Mouse (Mus musculus) stomach, embryonic 16.5 days (tissue): Measurements from ENCODE around the gene Nexn. TPM values are rescaled to one million over a fixed set of nuclear protein-coding genes. Genes with fewer than 3 reads are reported as not detected.

Experiments
- ATAC-seq: fragments of 200-750 bp; cut with Nextera tagmentation; 2 replicates; pipeline ENCODE4 v1.8.0; 2017; ENCODE audit warnings: moderate number of reproducible peaks, moderate TSS enrichment; ENCODE audit not compliant: insufficient read depth, low FRiP score
- H3K27ac ChIP-seq: fragments of 300-500 bp; sonication (generic); 2 replicates; pipeline ENCODE4 v1.5.1; 2014; ENCODE audit warnings: low read length
- H3K27me3 ChIP-seq: fragments of 300-500 bp; sonication (generic); 2 replicates; pipeline ENCODE4 v1.6.1; 2014; ENCODE audit warnings: low read length, control low read depth, mixed read lengths; ENCODE audit not compliant: control insufficient read depth, insufficient read depth
- H3K36me3 ChIP-seq: fragments of 300-500 bp; sonication (generic); 2 replicates; pipeline ENCODE4 v1.6.1; 2014; ENCODE audit warnings: low read length; ENCODE audit not compliant: control insufficient read depth, insufficient read depth
- H3K4me1 ChIP-seq: fragments of 300-500 bp; sonication (generic); 2 replicates; pipeline ENCODE4 v1.6.1; 2014; ENCODE audit warnings: low read length, control low read depth, mixed read lengths; ENCODE audit not compliant: control insufficient read depth, insufficient read depth
- H3K4me2 ChIP-seq: fragments of 300-500 bp; sonication (generic); 2 replicates; pipeline ENCODE4 v1.6.1; 2014; ENCODE audit warnings: low read depth, low read length, mixed read lengths
- H3K4me3 ChIP-seq: fragments of 300-500 bp; sonication (generic); replicated peaks from 2 replicates; pipeline ENCODE4 v1.5.1; 2014; ENCODE audit warnings: mild to moderate bottlenecking, low read length
- H3K9ac ChIP-seq: fragments of 300-500 bp; sonication (generic); 2 replicates; pipeline ENCODE4 v1.6.1; 2014; ENCODE audit warnings: low read length
- H3K9me3 ChIP-seq: fragments of 300-500 bp; sonication (generic); replicated peaks from 2 replicates; pipeline ENCODE4 v1.6.1; 2016; ENCODE audit warnings: low read length, control low read depth; ENCODE audit not compliant: control insufficient read depth
- WGBS: fragments of 180-500 bp; shearing (Covaris S2); extraction: QIAGEN DNeasy Blood & Tissue Kit; methylation state at CpG from one replicate; pipeline ENCODE4 v1.1.7; 2014; 5-methylcytosine and 5-hydroxymethylcytosine counted together
- polyA plus RNA-seq: library from polyadenylated mRNA; unstranded; fragments of >200 nt; fragmentation: Nextera tagmentation; extraction: Ambion mirVana; gene quantifications from 2 replicates; pipeline ENCODE4 v1.2.1, GENCODE M21; 2015

The Nexn gene
- polyA plus RNA-seq, 1 experiment from 2014 or later = 44.9 TPM

GRCm38 (mm10) chr3:152287810-152288209, 21.7 kb upstream of the Nexn start:
- 83% methylated on average over 9 of the region's 9 CpGs for WGBS
- no peak overlapping the region for H3K9ac ChIP-seq
- no peak overlapping the region for H3K4me2 ChIP-seq
- H3K36me3 ChIP-seq = peaks cover 5% of the 10 kb centered on the region; the same call in 1 of the 2 replicates
- H3K4me3 ChIP-seq = no peak overlapping the region
- H3K27me3 ChIP-seq = no peaks in the 10 kb centered on the region
- ATAC-seq = no peak
- H3K27ac ChIP-seq = no peak overlapping the region
- H3K9me3 ChIP-seq = no peaks in the 10 kb centered on the region
- no peaks in the 10 kb centered on the region for H3K4me1 ChIP-seq

GRCm38 (mm10) chr3:152284759-152285158, 18.6 kb upstream of the Nexn start:
- Histone ChIP-seq H3K4me1 (no peaks in the 10 kb centered on the region), H3K4me2 (no peak overlapping the region), H3K27me3 (no peaks in the 10 kb centered on the region), H3K4me3 (no peak overlapping the region), H3K27ac (no peak overlapping the region), H3K9me3 (no peaks in the 10 kb centered on the region), H3K36me3 (peaks cover 5% of the 10 kb centered on the region; the same call in 1 of the 2 replicates), H3K9ac (no peak overlapping the region)
- ATAC-seq = no peak
- 88% methylated on average over 5 of the region's 5 CpGs for WGBS

- Histone ChIP-seq H3K9ac (no peak overlapping the region), H3K4me1 (no peaks in the 10 kb centered on the region), H3K36me3 (peaks cover 5% of the 10 kb centered on the region; the same call in 1 of the 2 replicates), H3K27ac (no peak overlapping the region), H3K4me2 (no peak overlapping the region), H3K4me3 (no peak overlapping the region), H3K9me3 (no peaks in the 10 kb centered on the region), H3K27me3 (no peaks in the 10 kb centered on the region)
- ATAC-seq = no peak
- WGBS = 96% methylated on average over 1 of the region's 1 CpGs
Measured at GRCm38 (mm10) chr3:152284306-152284705, 18.2 kb upstream of the Nexn start.

- H3K4me3 ChIP-seq = no peak overlapping the region
- no peak overlapping the region for H3K4me2 ChIP-seq
- no peaks in the 10 kb centered on the region for H3K27me3 ChIP-seq
- no peak overlapping the region for H3K9ac ChIP-seq
- no peak overlapping the region for H3K27ac ChIP-seq
- WGBS = 28% methylated on average over 3 of the region's 3 CpGs
- H3K36me3 ChIP-seq = peaks cover 5% of the 10 kb centered on the region; the same call in 1 of the 2 replicates
- no peaks in the 10 kb centered on the region for H3K4me1 ChIP-seq
- ATAC-seq = no peak
- H3K9me3 ChIP-seq = no peaks in the 10 kb centered on the region
Measured at GRCm38 (mm10) chr3:152282126-152282525, 16.0 kb upstream of the Nexn start.

GRCm38 (mm10) chr3:152278431-152278830, 12.3 kb upstream of the Nexn start:
- no peak overlapping the region for H3K4me2 ChIP-seq
- no peaks in the 10 kb centered on the region for H3K9me3 ChIP-seq
- ATAC-seq = no peak
- H3K4me3 ChIP-seq = no peak overlapping the region
- no peaks in the 10 kb centered on the region for H3K4me1 ChIP-seq
- peaks cover 2% of the 10 kb centered on the region; the same call in 1 of the 2 replicates for H3K36me3 ChIP-seq
- H3K9ac ChIP-seq = no peak overlapping the region
- H3K27ac ChIP-seq = no peak overlapping the region
- 52% methylated on average over 2 of the region's 2 CpGs for WGBS
- no peaks in the 10 kb centered on the region for H3K27me3 ChIP-seq

GRCm38 (mm10) chr3:152277912-152278311, 11.8 kb upstream of the Nexn start:
- no peak for ATAC-seq
- no peak overlapping the region for H3K27ac ChIP-seq
- WGBS = 81% methylated on average over 2 of the region's 2 CpGs

GRCm38 (mm10) chr3:152276935-152277334, 10.8 kb upstream of the Nexn start:
- Histone ChIP-seq H3K9ac (no peak overlapping the region), H3K36me3 (no peaks in the 10 kb centered on the region), H3K4me2 (no peak overlapping the region), H3K9me3 (no peaks in the 10 kb centered on the region), H3K4me1 (no peaks in the 10 kb centered on the region), H3K27ac (no peak overlapping the region), H3K27me3 (no peaks in the 10 kb centered on the region), H3K4me3 (no peak overlapping the region)
- ATAC-seq = no peak
- WGBS = 97% methylated on average over 3 of the region's 3 CpGs

More at GRCm38 (mm10) chr3:152277912-152278311, 11.8 kb upstream of the Nexn start:
- Histone ChIP-seq H3K4me1 (no peaks in the 10 kb centered on the region), H3K9me3 (no peaks in the 10 kb centered on the region), H3K36me3 (no peaks in the 10 kb centered on the region), H3K27me3 (no peaks in the 10 kb centered on the region), H3K9ac (no peak overlapping the region), H3K4me3 (no peak overlapping the region), H3K4me2 (no peak overlapping the region)

- 83% methylated on average over 8 of the region's 8 CpGs for WGBS
- Histone ChIP-seq H3K9me3 (no peaks in the 10 kb centered on the region), H3K4me3 (no peak overlapping the region), H3K27me3 (no peaks in the 10 kb centered on the region), H3K36me3 (no peaks in the 10 kb centered on the region), H3K4me1 (no peaks in the 10 kb centered on the region), H3K27ac (no peak overlapping the region), H3K9ac (no peak overlapping the region), H3K4me2 (no peak overlapping the region)
- no peak for ATAC-seq
Measured at GRCm38 (mm10) chr3:152275008-152275407, 8.9 kb upstream of the Nexn start.

- ATAC-seq = no peak
- no peak overlapping the region for H3K4me3 ChIP-seq
- 90% methylated on average over 20 of the region's 20 CpGs for WGBS
Measured at GRCm38 (mm10) chr3:152272974-152273685, 7.0 kb upstream of the Nexn start.

More at GRCm38 (mm10) chr3:152272974-152273685, 7.0 kb upstream of the Nexn start:
- H3K36me3 ChIP-seq = no peaks in the 10 kb centered on the region
- H3K9me3 ChIP-seq = no peaks in the 10 kb centered on the region
- H3K27ac ChIP-seq = no peak overlapping the region
- no peak overlapping the region for H3K4me2 ChIP-seq
- no peak overlapping the region for H3K9ac ChIP-seq
- H3K4me1 ChIP-seq = no peaks in the 10 kb centered on the region
- H3K27me3 ChIP-seq = no peaks in the 10 kb centered on the region
